Comparison of ENCODE assay signal across 11 mouse cellular contexts in the genomic region with DNA sequence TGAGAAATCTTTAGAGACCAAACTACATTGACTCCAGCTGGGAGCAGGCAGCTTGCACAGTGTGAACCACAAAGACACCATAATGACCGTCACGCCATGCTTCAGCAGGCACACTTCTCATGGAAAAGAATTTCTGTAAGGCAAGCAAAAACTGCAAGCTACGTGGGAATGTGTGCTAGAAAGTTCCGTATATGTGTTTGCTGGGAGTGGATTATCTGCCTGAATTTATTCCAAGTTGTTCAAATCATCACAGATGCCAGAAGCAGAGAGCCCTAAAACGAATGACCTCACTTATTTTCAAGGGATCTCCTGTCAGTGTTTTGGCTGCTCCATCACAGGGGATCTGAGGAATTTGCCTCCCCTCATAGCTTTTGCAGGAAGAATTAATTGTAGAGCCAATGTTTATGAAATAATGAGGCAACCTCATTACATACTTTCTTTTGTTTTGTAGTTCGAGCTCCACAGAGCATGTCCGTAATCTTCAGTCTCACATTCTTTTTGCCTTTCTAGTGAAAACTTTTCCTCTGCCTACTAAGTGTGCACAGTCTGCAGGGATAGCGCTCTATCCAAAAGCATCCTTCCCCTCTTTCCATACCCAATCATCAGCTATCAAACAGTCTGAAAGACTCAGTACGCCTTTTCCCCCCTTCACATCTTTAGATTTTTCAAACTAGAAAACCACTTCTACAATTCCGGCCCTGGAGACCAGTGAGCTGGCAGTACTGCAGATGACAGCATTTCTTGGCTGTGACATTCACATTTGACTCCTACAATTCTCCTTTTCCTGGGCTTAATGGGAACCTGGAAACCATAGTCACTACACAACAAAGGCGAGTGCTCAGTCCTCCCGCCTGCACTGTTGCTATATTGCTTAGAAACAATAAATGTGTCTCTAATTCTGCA.
DNase-seq lines count a peak whose midpoint lies in the region; ATAC-seq and TF ChIP-seq lines count a peak whose summit lies in the region.
"Had no signal": no experiment of that assay in that cellular context is flagged by ENCODE, and none has a peak within 500 bp of the region (broad histone marks: within the 10 kb centered on the region; RNA-seq: fewer than 3 reads in every experiment).

No protein-coding gene starts in this region.

- H3K27ac ChIP-seq in kidney, adult 2 months (ENCODE audit: insufficient read depth, low read depth, low read length): no peak overlapping the region
- peak overlapping the region; percentile 55 for H3K27ac ChIP-seq in embryonic facial prominence, embryonic 14.5 days (replicated peaks; ENCODE audit: low read depth, low read length)
- no peak overlapping the region for H3K27ac ChIP-seq in midbrain, embryonic 11.5 days (ENCODE audit: low read depth, low read length)
- H3K27ac ChIP-seq: liver, embryonic 12.5 days had no signal

- H3K36me3 ChIP-seq in kidney, adult 2 months (ENCODE audit: control insufficient read depth, insufficient read depth, low read length): no peaks in the 10 kb centered on the region
- no peaks in the 10 kb centered on the region for H3K36me3 ChIP-seq in embryonic facial prominence, embryonic 14.5 days (ENCODE audit: control insufficient read depth, insufficient read depth, low read length)
- H3K36me3 ChIP-seq in midbrain, embryonic 11.5 days (ENCODE audit: control insufficient read depth, insufficient read depth, low read length): no peaks in the 10 kb centered on the region
- H3K36me3 ChIP-seq: liver, embryonic 12.5 days had no signal

- no peak overlapping the region for H3K4me3 ChIP-seq in kidney, adult 2 months (ENCODE audit: insufficient read depth, low read depth, low read length)
- H3K4me3 ChIP-seq in embryonic facial prominence, embryonic 14.5 days (ENCODE audit: low read depth, low read length): no peak overlapping the region
- H3K4me3 ChIP-seq in midbrain, embryonic 11.5 days (ENCODE audit: low read depth, low read length): no peak overlapping the region
- H3K4me3 ChIP-seq: liver, embryonic 12.5 days had no signal

- no peak for TF ChIP-seq POLR2A in kidney, adult 2 months (IDR thresholded peaks at IDR 0.05; ENCODE audit: low read depth, low read length)

- DNase-seq in gastrocnemius, postnatal 14 days: peak; percentile 4
- no peak for DNase-seq in gastrocnemius, postnatal 36 days
- peak; percentile 2 to 3 for DNase-seq in kidney, postnatal 4 days
- DNase-seq in kidney, adult 2 months: no peak
- peak; percentile 79 for DNase-seq in embryonic facial prominence, embryonic 14.5 days (ENCODE audit: low spot score)
- DNase-seq in midbrain, embryonic 11.5 days (ENCODE audit: low spot score, missing footprints): peak; percentile 89
- DNase-seq in ovary, adult 18-20 months (ENCODE audit: low spot score): no peak
- DNase-seq in right cerebral cortex, postnatal 36 days (ENCODE audit: low spot score in 2 of 2): no peak
- DNase-seq: layer of hippocampus, adult 9-11 months; right cerebral cortex, adult 18-20 months had no signal

- TF ChIP-seq CTCF in kidney, adult 2 months (conservative IDR thresholded peaks at IDR 0.05; ENCODE audit: insufficient read depth, insufficient read length, low read depth, low read length): no peak

- intact Hi-C loops in gastrocnemius, postnatal 14 days (cut with DNase I; ENCODE audit: low total_unique reads): no loop called here
- intact Hi-C loops in gastrocnemius, postnatal 36 days (cut with DNase I): no loop called here

- peak overlapping the region; percentile 25; the same call in 1 of the 2 replicates for H3K9ac ChIP-seq in embryonic facial prominence, embryonic 14.5 days (ENCODE audit: low read depth, low read length)
- H3K9ac ChIP-seq in midbrain, embryonic 11.5 days (ENCODE audit: low read length): no peak overlapping the region
- H3K9ac ChIP-seq: liver, embryonic 12.5 days had no signal

- H3K4me1 ChIP-seq in kidney, adult 2 months (ENCODE audit: control insufficient read depth, insufficient read depth, low read length): no peaks in the 10 kb centered on the region
- H3K4me1 ChIP-seq in embryonic facial prominence, embryonic 14.5 days (ENCODE audit: control insufficient read depth, insufficient read depth, low read length): 0 out of 2 replicates have a peak, but pooled peaks cover 4% of the 10 kb centered on the region
- no peaks in the 10 kb centered on the region for H3K4me1 ChIP-seq in midbrain, embryonic 11.5 days (ENCODE audit: control insufficient read depth, insufficient read depth, low read length)
- H3K4me1 ChIP-seq: liver, embryonic 12.5 days had no signal

- ATAC-seq in embryonic facial prominence, embryonic 14.5 days (ENCODE audit: low read depth): peak; percentile 63
- peak; percentile 55; the same call in 1 of the 2 replicates for ATAC-seq in midbrain, embryonic 11.5 days (ENCODE audit: low FRiP score)
- ATAC-seq: liver, embryonic 12.5 days had no signal

- 61% methylated on average over 12 of the region's 12 CpGs for WGBS in kidney, adult 2 months
- 56% methylated on average over 12 of the region's 12 CpGs for WGBS in embryonic facial prominence, embryonic 14.5 days
- WGBS in midbrain, embryonic 11.5 days: 42% methylated on average over 12 of the region's 12 CpGs

- no peaks in the 10 kb centered on the region for H3K9me3 ChIP-seq in embryonic facial prominence, embryonic 14.5 days (ENCODE audit: control insufficient read depth, low read length)
- H3K9me3 ChIP-seq in midbrain, embryonic 11.5 days (ENCODE audit: control insufficient read depth, low read length): no peaks in the 10 kb centered on the region
- H3K9me3 ChIP-seq: liver, embryonic 12.5 days had no signal

- H3K4me2 ChIP-seq in embryonic facial prominence, embryonic 14.5 days (ENCODE audit: low read depth, low read length): no peak overlapping the region
- H3K4me2 ChIP-seq in midbrain, embryonic 11.5 days: no peak overlapping the region
- H3K4me2 ChIP-seq: liver, embryonic 12.5 days had no signal

- no peaks in the 10 kb centered on the region for H3K27me3 ChIP-seq in kidney, adult 2 months (replicated peaks; ENCODE audit: control insufficient read depth, insufficient read depth, low read length)
- no peaks in the 10 kb centered on the region for H3K27me3 ChIP-seq in embryonic facial prominence, embryonic 14.5 days (replicated peaks; ENCODE audit: control insufficient read depth, insufficient read depth, low read length)
- no peaks in the 10 kb centered on the region for H3K27me3 ChIP-seq in midbrain, embryonic 11.5 days (ENCODE audit: control insufficient read depth, insufficient read depth, low read length)
- H3K27me3 ChIP-seq: liver, embryonic 12.5 days had no signal

Comparison
In these comparisons a context has a peak if more than half of its experiments do, and no peak if none do; other contexts are left out.
1. DNase-seq: peak in gastrocnemius, postnatal 14 days (single experiment), kidney, postnatal 4 days (2 of 2), embryonic facial prominence, embryonic 14.5 days (single experiment) and midbrain, embryonic 11.5 days (single experiment); none in gastrocnemius, postnatal 36 days (0 of 2), kidney, adult 2 months (single experiment), ovary, adult 18-20 months (single experiment) and right cerebral cortex, postnatal 36 days (0 of 2).